In genomic region chr11:120045839-120046552, GRCm38 (mm10) we compare ENCODE assay signal across 8 mouse cellular contexts. TPM values are rescaled to one million over a fixed set of nuclear protein-coding genes. Genes with fewer than 3 reads are reported as not detected.
DNase-seq lines count a peak whose midpoint lies in the region; TF ChIP-seq lines count a peak whose summit lies in the region.

No protein-coding gene starts in this region.

- H3K36me3 ChIP-seq in small intestine, adult 2 months (ENCODE audit: control insufficient read depth, insufficient read depth, low read length), result no peaks in the 10 kb centered on the region

- H3K27me3 ChIP-seq in cerebellum, adult 2 months (ENCODE audit: control insufficient read depth, insufficient read depth, low read length), result no peaks in the 10 kb centered on the region
- H3K27me3 ChIP-seq in small intestine, adult 2 months (ENCODE audit: control insufficient read depth, insufficient read depth, low read length), result peaks cover 30% of the 10 kb centered on the region

- peak overlapping the region; percentile 93 for H3K4me3 ChIP-seq in layer of hippocampus, adult 2 months
- H3K4me3 ChIP-seq in cerebellum, adult 2 months (replicated peaks; ENCODE audit: insufficient read depth, low read depth, low read length), result peak overlapping the region; percentile 98
- peak overlapping the region; percentile 59 for H3K4me3 ChIP-seq in small intestine, adult 2 months (ENCODE audit: low read depth, low read length)

- no peak for DNase-seq in layer of hippocampus, adult 2 months (ENCODE audit: low spot score in 2 of 2)
- DNase-seq in layer of hippocampus, postnatal 36 days, result no peak
- peak; percentile 74 to 75 for DNase-seq in cerebellum, adult 2 months
- peak; percentile 49 for DNase-seq in gastrocnemius, postnatal 14 days
- peak; percentile 67 to 79 for DNase-seq in kidney, postnatal 4 days
- DNase-seq in thymus, postnatal 25 days, result no peak
- no peak for DNase-seq in layer of hippocampus, adult 8-10 months (ENCODE audit: low spot score in 2 of 2)

- peaks cover 48% of the 10 kb centered on the region for H3K4me1 ChIP-seq in cerebellum, adult 2 months (ENCODE audit: control insufficient read depth, insufficient read depth, low read length)
- H3K4me1 ChIP-seq in small intestine, adult 2 months (ENCODE audit: control insufficient read depth, insufficient read depth, insufficient read length, low read length), result peaks cover 5% of the 10 kb centered on the region

- TF ChIP-seq POLR2A in cerebellum, adult 2 months (IDR thresholded peaks at IDR 0.05; ENCODE audit: borderline replicate concordance, insufficient read depth, low read length), result no peak
- TF ChIP-seq POLR2A in small intestine, adult 2 months (IDR thresholded peaks at IDR 0.05; ENCODE audit: low read depth, low read length), result no peak

- TF ChIP-seq CTCF in layer of hippocampus, adult 2 months (conservative IDR thresholded peaks at IDR 0.05), result no peak
- TF ChIP-seq CTCF in cerebellum, adult 2 months (IDR thresholded peaks at IDR 0.05; ENCODE audit: borderline replicate concordance, insufficient read depth, low read depth, low read length), result no peak
- no peak for TF ChIP-seq CTCF in small intestine, adult 2 months (IDR thresholded peaks at IDR 0.05; ENCODE audit: extremely low read depth, insufficient read length, insufficient replicate concordance, low read depth, low read length)

- intact Hi-C loops in gastrocnemius, postnatal 14 days (cut with DNase I; ENCODE audit: low total_unique reads), result no loop called here

- 5% methylated on average over 11 of the region's 11 CpGs for WGBS in cerebellum, adult 2 months
- 47% methylated on average over 11 of the region's 11 CpGs for WGBS in small intestine, adult 2 months

- peak overlapping the region; percentile 100 for H3K27ac ChIP-seq in layer of hippocampus, adult 2 months
- peak overlapping the region; percentile 97 for H3K27ac ChIP-seq in cerebellum, adult 2 months (ENCODE audit: insufficient read depth, low read length)
- H3K27ac ChIP-seq in small intestine, adult 2 months (ENCODE audit: insufficient read depth, low read depth, low read length), result no peak overlapping the region

RNA-seq across cellular contexts. Expression of gene Aatk, which starts 1.0 kb away (rescaled TPM):
- total RNA-seq in layer of hippocampus, adult 2 months (2021), result 100 to 1,000 TPM; 196 to 207 TPM
- total RNA-seq in layer of hippocampus, postnatal 36 days (2021), result 100 to 1,000 TPM; 213 to 224 TPM
- polyA plus RNA-seq in cerebellum, adult 2 months (2012; rRNA removed), result 296 and 298 TPM in 2 replicates
- total RNA-seq in gastrocnemius, postnatal 14 days (2021), result 10 to 100 TPM in 1 of 2 experiments, 1 to 10 TPM in 1; 9.4 to 17.0 TPM
- 4.6 and 6.0 TPM in 2 replicates for polyA plus RNA-seq in small intestine, adult 2 months (2012; rRNA removed)
- 100 to 1,000 TPM; 217 to 247 (median 224) TPM for total RNA-seq in layer of hippocampus, adult 8-10 months (2022)

RNA-seq across cellular contexts. Expression of gene Cep131, which starts 40.6 kb away (rescaled TPM):
- 10 to 100 TPM; 35.6 to 37.0 TPM for total RNA-seq in layer of hippocampus, adult 2 months (2021)
- total RNA-seq in layer of hippocampus, postnatal 36 days (2021), result 10 to 100 TPM; 28.7 to 33.0 TPM
- polyA plus RNA-seq in cerebellum, adult 2 months (2012; rRNA removed), result 32.3 and 33.0 TPM in 2 replicates
- total RNA-seq in gastrocnemius, postnatal 14 days (2021), result 1 to 10 TPM; 7.9 to 8.5 TPM
- polyA plus RNA-seq in small intestine, adult 2 months (2012; rRNA removed), result 3.2 TPM in 2 replicates
- total RNA-seq in layer of hippocampus, adult 8-10 months (2022), result 10 to 100 TPM; 34.0 to 41.5 (median 35.9) TPM

RNA-seq across cellular contexts. Expression of gene Tepsin, which starts 52.5 kb away (rescaled TPM):
- total RNA-seq in layer of hippocampus, adult 2 months (2021), result 10 to 100 TPM; 16.3 to 17.1 TPM
- total RNA-seq in layer of hippocampus, postnatal 36 days (2021), result 10 to 100 TPM; 15.1 to 16.9 TPM
- 43.5 and 44.7 TPM in 2 replicates for polyA plus RNA-seq in cerebellum, adult 2 months (2012; rRNA removed)
- total RNA-seq in gastrocnemius, postnatal 14 days (2021), result 1 to 10 TPM; 5.1 to 6.6 TPM
- 47.0 and 79.3 TPM in 2 replicates for polyA plus RNA-seq in small intestine, adult 2 months (2012; rRNA removed)
- 10 to 100 TPM; 17.7 to 18.2 (median 18.0) TPM for total RNA-seq in layer of hippocampus, adult 8-10 months (2022)

RNA-seq across cellular contexts. Expression of gene Ndufaf8, which starts 52.7 kb away (rescaled TPM):
- total RNA-seq in layer of hippocampus, adult 2 months (2021), result 10 to 100 TPM; 35.2 to 46.9 TPM
- total RNA-seq in layer of hippocampus, postnatal 36 days (2021), result 10 to 100 TPM; 34.7 to 35.9 TPM
- polyA plus RNA-seq in cerebellum, adult 2 months (2012; rRNA removed), result 43.5 and 50.7 TPM in 2 replicates
- total RNA-seq in gastrocnemius, postnatal 14 days (2021), result 10 to 100 TPM; 36.5 to 45.6 TPM
- 47.0 and 74.1 TPM in 2 replicates for polyA plus RNA-seq in small intestine, adult 2 months (2012; rRNA removed)
- total RNA-seq in layer of hippocampus, adult 8-10 months (2022), result 10 to 100 TPM; 17.8 to 46.9 (median 30.6) TPM

Comparison
In these comparisons a context has a peak if more than half of its experiments do, and no peak if none do; other contexts are left out.
1. DNase-seq: peak in cerebellum, adult 2 months (2 of 2), gastrocnemius, postnatal 14 days (single experiment) and kidney, postnatal 4 days (2 of 2); none in layer of hippocampus, adult 2 months (0 of 2), layer of hippocampus, postnatal 36 days (0 of 2), thymus, postnatal 25 days (single experiment) and layer of hippocampus, adult 8-10 months (0 of 2).
2. RNA of gene Aatk, which starts 1.0 kb away (total RNA-seq): 217 to 247 TPM in layer of hippocampus, adult 8-10 months, 213 to 224 TPM in layer of hippocampus, postnatal 36 days and 196 to 207 TPM in layer of hippocampus, adult 2 months; 9.4 to 17.0 TPM in gastrocnemius, postnatal 14 days; every median in the first group is over 10 times any median in the second.
3. Peak in every context shown above with its lines, with median percentiles within 50 percentile points of each other: H3K4me3 ChIP-seq.